Mouse (Mus musculus) MEL (cell line): ENCODE measurements around the gene Rps6kc1. TPM values are rescaled to one million over a fixed set of nuclear protein-coding genes. Genes with fewer than 3 reads are reported as not detected.

ENCODE experiments used
- DNase-seq: peaks from one replicate; pipeline ENCODE4 v3.0.0; 2011; ENCODE audit warnings: low read depth, low spot score
- H3K27ac ChIP-seq: 2 replicates; pipeline ENCODE4 v1.5.1; 2012; ENCODE audit warnings: low read depth, mild to moderate bottlenecking, control low read depth, low read length, moderate library complexity; ENCODE audit not compliant: control insufficient read depth
- H3K27me3 ChIP-seq, 2 experiments: fragments of 150-350 bp in 1 of 2; sonication (generic) in 1 of 2; 2 replicates each; pipeline ENCODE4 v1.6.1; 2012; ENCODE audit warnings: low read length in 2 of 2, mild to moderate bottlenecking in 2 of 2, improper control_type of control experiment in 1 of 2, moderate library complexity in 1 of 2; ENCODE audit not compliant: insufficient read depth in 2 of 2, control insufficient read depth in 1 of 2
- H3K36me3 ChIP-seq, 2 experiments: 2 replicates each; pipeline ENCODE4 v1.6.1; 2012 to 2014; ENCODE audit warnings: low read length in 2 of 2, improper control_type of control experiment in 1 of 2, inconsistent platforms in 1 of 2, mild to moderate bottlenecking in 1 of 2; ENCODE audit not compliant: insufficient read depth in 2 of 2, control insufficient read depth in 1 of 2
- H3K4me1 ChIP-seq, 2 experiments: fragments of 150-350 bp in 1 of 2; sonication (generic) in 1 of 2; 2 replicates each; pipeline ENCODE4 v1.6.1; 2012; ENCODE audit warnings: low read length in 2 of 2, improper control_type of control experiment in 1 of 2, mild to moderate bottlenecking in 1 of 2; ENCODE audit not compliant: insufficient read depth in 2 of 2, control insufficient read depth in 1 of 2
- H3K4me3 ChIP-seq, 2 experiments: fragments of 150-350 bp in 1 of 2; sonication (generic) in 1 of 2; 2 replicates each; pipeline ENCODE4 v1.5.1; 2012; ENCODE audit warnings: low read depth in 2 of 2, low read length in 2 of 2, mild to moderate bottlenecking in 2 of 2, moderate library complexity in 2 of 2, control low read depth in 1 of 2, improper control_type of control experiment in 1 of 2; ENCODE audit not compliant: control insufficient read depth in 1 of 2, insufficient read depth in 1 of 2
- H3K79me2 ChIP-seq: 2 replicates; pipeline ENCODE4 v1.6.1; 2012; ENCODE audit warnings: mild to moderate bottlenecking, low read length, moderate library complexity; ENCODE audit not compliant: control insufficient read depth, poor library complexity, insufficient read depth
- H3K9ac ChIP-seq: 2 replicates; pipeline ENCODE4 v1.6.1; 2012; ENCODE audit warnings: low read depth, mild to moderate bottlenecking, control low read depth, low read length, moderate library complexity; ENCODE audit not compliant: control insufficient read depth, poor library complexity, severe bottlenecking
- H3K9me3 ChIP-seq: fragments of 150-350 bp; sonication (generic); replicated peaks from 2 replicates; pipeline ENCODE4 v1.6.1; 2012; ENCODE audit warnings: mild to moderate bottlenecking, low read length, improper control_type of control experiment, moderate library complexity; ENCODE audit not compliant: insufficient read depth
- BHLHE40 ChIP-seq: IDR thresholded peaks from 2 replicates; pipeline ENCODE4 v1.6.1; 2012; ENCODE audit warnings: low read depth, mild to moderate bottlenecking, inconsistent platforms, low read length, improper control_type of control experiment, borderline replicate concordance
- CHD1 ChIP-seq: IDR thresholded peaks from 2 replicates; pipeline ENCODE4 v1.6.1; 2012; ENCODE audit warnings: low read depth, mild to moderate bottlenecking, inconsistent platforms, low read length, improper control_type of control experiment
- CHD2 ChIP-seq: IDR thresholded peaks from 2 replicates; pipeline ENCODE4 v1.6.1; 2011; ENCODE audit warnings: low read length, improper control_type of control experiment
- E2F4 ChIP-seq: IDR thresholded peaks from 2 replicates; pipeline ENCODE4 v1.6.1; 2011; ENCODE audit warnings: low read depth, low read length, improper control_type of control experiment, borderline replicate concordance
- EP300 ChIP-seq, 2 experiments: IDR thresholded peaks; 2 replicates each; pipeline ENCODE4 v1.6.1; 2011; ENCODE audit warnings: improper control_type of control experiment in 2 of 2, low read length in 2 of 2, low read depth in 1 of 2, mild to moderate bottlenecking in 1 of 2
- GABPA ChIP-seq: IDR thresholded peaks from 2 replicates; pipeline ENCODE4 v1.6.1; 2012; ENCODE audit warnings: low read depth, mild to moderate bottlenecking, inconsistent platforms, low read length, improper control_type of control experiment, moderate library complexity
- GATA1 ChIP-seq: IDR thresholded peaks from 2 replicates; pipeline ENCODE4 v1.6.1; 2011; ENCODE audit warnings: low read depth, low read length, improper control_type of control experiment
- HCFC1 ChIP-seq: IDR thresholded peaks from 2 replicates; pipeline ENCODE4 v1.6.1; 2012; ENCODE audit warnings: low read depth, mild to moderate bottlenecking, inconsistent platforms, low read length, improper control_type of control experiment, moderate library complexity
- JUND ChIP-seq: IDR thresholded peaks from 2 replicates; pipeline ENCODE4 v1.6.1; 2011; ENCODE audit warnings: low read depth, mild to moderate bottlenecking, improper control_type of control experiment, low read length
- MAX ChIP-seq: IDR thresholded peaks from 2 replicates; pipeline ENCODE4 v1.6.1; 2011; ENCODE audit warnings: low read length, improper control_type of control experiment
- MEF2A ChIP-seq: IDR thresholded peaks from 2 replicates; pipeline ENCODE4 v1.6.1; 2014; ENCODE audit warnings: low read depth, mild to moderate bottlenecking, inconsistent platforms, low read length, improper control_type of control experiment; ENCODE audit not compliant: poor library complexity, insufficient replicate concordance, severe bottlenecking; ENCODE audit errors: extremely low read depth
- MXI1 ChIP-seq: IDR thresholded peaks from 2 replicates; pipeline ENCODE4 v1.6.1; 2011; ENCODE audit warnings: mild to moderate bottlenecking, low read depth, low read length, improper control_type of control experiment
- MYB ChIP-seq: IDR thresholded peaks from 2 replicates; pipeline ENCODE4 v1.6.1; 2011; ENCODE audit warnings: mild to moderate bottlenecking, low read depth, low read length, improper control_type of control experiment
- NELFE ChIP-seq: IDR thresholded peaks from 2 replicates; pipeline ENCODE4 v1.6.1; 2011; ENCODE audit warnings: low read depth, low read length, improper control_type of control experiment
- NRF1 ChIP-seq: IDR thresholded peaks from 2 replicates; pipeline ENCODE4 v1.6.1; 2014; ENCODE audit warnings: low read depth, mild to moderate bottlenecking, inconsistent platforms, low read length, improper control_type of control experiment, moderate library complexity; ENCODE audit not compliant: poor library complexity, insufficient read depth, severe bottlenecking
- POLR2A ChIP-seq, 2 experiments: IDR thresholded peaks; 2 replicates each; pipeline ENCODE4 v1.6.1; 2011 to 2012; ENCODE audit warnings: low read length in 2 of 2, mild to moderate bottlenecking in 2 of 2, control low read depth in 1 of 2, improper control_type of control experiment in 1 of 2, low read depth in 1 of 2, moderate library complexity in 1 of 2; ENCODE audit not compliant: control insufficient read depth in 1 of 2, insufficient read depth in 1 of 2, poor library complexity in 1 of 2
- POLR2AphosphoS5 ChIP-seq: IDR thresholded peaks from 2 replicates; pipeline ENCODE4 v1.6.1; 2012; ENCODE audit warnings: low read depth, borderline replicate concordance, mild to moderate bottlenecking, inconsistent platforms, low read length, moderate library complexity, mixed read lengths
- SIN3A ChIP-seq: IDR thresholded peaks from 2 replicates; pipeline ENCODE4 v1.6.1; 2012; ENCODE audit warnings: low read length, improper control_type of control experiment, inconsistent platforms
- TAL1 ChIP-seq: IDR thresholded peaks from 2 replicates; pipeline ENCODE4 v1.6.1; 2012; ENCODE audit warnings: mild to moderate bottlenecking, inconsistent platforms, low read length, moderate library complexity, mixed read lengths
- TBP ChIP-seq: IDR thresholded peaks from 2 replicates; pipeline ENCODE4 v1.8.0; 2011; ENCODE audit warnings: low read depth, low read length, improper control_type of control experiment
- UBTF ChIP-seq: IDR thresholded peaks from 2 replicates; pipeline ENCODE4 v1.6.1; 2012; ENCODE audit warnings: low read depth, mild to moderate bottlenecking, inconsistent platforms, low read length, improper control_type of control experiment, moderate library complexity, borderline replicate concordance; ENCODE audit not compliant: insufficient read depth
- USF2 ChIP-seq, 2 experiments: IDR thresholded peaks; 2 replicates each; pipeline ENCODE4 v1.6.1; 2011 to 2012; ENCODE audit warnings: improper control_type of control experiment in 2 of 2, low read length in 2 of 2, borderline replicate concordance in 1 of 2, inconsistent platforms in 1 of 2, low read depth in 1 of 2, mild to moderate bottlenecking in 1 of 2; ENCODE audit not compliant: insufficient read depth in 1 of 2
- ZC3H11A ChIP-seq: IDR thresholded peaks from 2 replicates; pipeline ENCODE4 v1.6.1; 2012; ENCODE audit warnings: low read depth, mild to moderate bottlenecking, inconsistent platforms, low read length, improper control_type of control experiment
- ZKSCAN1 ChIP-seq: IDR thresholded peaks from 2 replicates; pipeline ENCODE4 v1.6.1; 2012; ENCODE audit warnings: low read depth, mild to moderate bottlenecking, inconsistent platforms, low read length, improper control_type of control experiment, moderate library complexity
- ZMIZ1 ChIP-seq: IDR thresholded peaks from 2 replicates; pipeline ENCODE4 v1.6.1; 2012; ENCODE audit warnings: low read depth, mild to moderate bottlenecking, inconsistent platforms, low read length, improper control_type of control experiment, moderate library complexity
- ZNF384 ChIP-seq: IDR thresholded peaks from 2 replicates; pipeline ENCODE4 v1.6.1; 2012; ENCODE audit warnings: low read depth, mild to moderate bottlenecking, inconsistent platforms, low read length, improper control_type of control experiment
- polyA plus RNA-seq, 2 experiments: library from polyadenylated mRNA; stranded (reverse) in 1 of 2; unstranded in 1 of 2; fragments of >175 nt in 1 of 2; fragments of >200 nt in 1 of 2; gene quantifications; 2 replicates each; pipeline versions ENCODE4 v1.2.1 to v1.2.4; 2012; ENCODE audit warnings: low replicate concordance in 2 of 2, low read depth in 1 of 2; ENCODE audit not compliant: insufficient read length in 2 of 2, insufficient read depth in 1 of 2, missing spikeins in 1 of 2
- total RNA-seq: library from RNA; depleted of rRNA; stranded (reverse); fragments of 300-350 nt; gene quantifications from 2 replicates; pipeline ENCODE4 v1.2.3, GENCODE M21; 2012

Gene Rps6kc1
- total and polyA plus RNA-seq, 3 experiments: 26.2 to 26.5 TPM; not detected in 1

GRCm38 (mm10) chr1:190875089-190875488 is 36.5 kb downstream of the Rps6kc1 start (continued):
- TF ChIP-seq CHD1 (no peak), UBTF (no peak), TBP (no peak), TAL1 (0 out of 2 replicates have a peak, but pooled peaks have one; percentile 29), MXI1 (peak; percentile 51; the same call in 1 of the 2 replicates), CHD2 (no peak), NELFE (no peak), JUND (no peak), EP300 (IDR thresholded peaks at IDR 0.05; ENCODE audit: low read depth in 1 of 2, low read length in 2 of 2) (peak; percentile 59 to 65), ZNF384 (no peak)

- Histone ChIP-seq H3K27me3 (no peaks in the 10 kb centered on the region), H3K9ac (no peak overlapping the region), H3K4me3 (no peak overlapping the region), H3K27ac (no peak overlapping the region), H3K9me3 (no peaks in the 10 kb centered on the region), H3K79me2 (no peaks in the 10 kb centered on the region), H3K36me3 (peaks cover 4 to 9% of the 10 kb centered on the region in 2 experiments), H3K4me1 (peaks cover 4 to 11% of the 10 kb centered on the region in 2 experiments; a peak in 3 of 4 replicates)
- no peak for DNase-seq
- TF ChIP-seq UBTF (no peak), TBP (no peak), EP300 (IDR thresholded peaks at IDR 0.05; ENCODE audit: low read depth in 1 of 2, low read length in 2 of 2) (no peak), GABPA (no peak), BHLHE40 (no peak), MYB (no peak), HCFC1 (no peak), ZC3H11A (no peak), TAL1 (no peak), CHD1 (no peak), NELFE (no peak), NRF1 (no peak), GATA1 (no peak)
Observed at GRCm38 (mm10) chr1:190871068-190871467, 40.5 kb downstream of the Rps6kc1 start.

DNA sequence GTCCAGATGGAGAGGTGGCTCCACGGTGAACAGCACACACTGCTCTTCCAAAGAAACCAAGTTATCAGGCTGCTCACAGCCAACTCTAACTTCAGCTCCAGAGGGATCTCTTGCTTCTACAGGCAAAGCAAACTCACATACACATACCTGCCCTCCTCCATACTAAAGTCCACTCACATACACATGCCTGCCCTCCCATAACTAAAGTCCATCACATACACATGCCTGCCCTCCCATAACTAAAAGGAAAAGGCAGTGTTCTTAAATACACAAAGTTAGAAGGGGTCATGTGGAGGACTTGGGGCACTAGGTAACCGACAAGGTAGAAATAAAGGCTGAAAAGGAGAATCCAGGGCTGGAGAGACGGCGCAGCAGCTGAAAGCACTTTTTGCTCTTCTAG is 41.6 kb downstream of the Rps6kc1 start:
- DNase-seq: no peak
- Histone ChIP-seq H3K36me3 (peaks cover 3 to 4% of the 10 kb centered on the region in 2 experiments), H3K9me3 (no peaks in the 10 kb centered on the region)
- TF ChIP-seq NELFE (no peak), ZNF384 (no peak), ZMIZ1 (no peak), BHLHE40 (no peak), POLR2A (IDR thresholded peaks at IDR 0.05; ENCODE audit: control insufficient read depth in 1 of 2, insufficient read depth in 1 of 2, low read depth in 1 of 2, low read length in 2 of 2, poor library complexity in 1 of 2) (no peak), MAX (no peak), GABPA (no peak), TAL1 (no peak), MEF2A (no peak), JUND (no peak), CHD1 (no peak), ZKSCAN1 (no peak), USF2 (IDR thresholded peaks at IDR 0.05; ENCODE audit: borderline replicate concordance in 1 of 2, insufficient read depth in 1 of 2, low read depth in 1 of 2, low read length in 2 of 2) (no peak), SIN3A (no peak), E2F4 (no peak), POLR2AphosphoS5 (no peak)
- TF ChIP-seq, all 39 proteins: peak for 0
- Histone ChIP-seq H3K9ac (no peak overlapping the region), H3K4me1 (peaks cover under 1 to 4% of the 10 kb centered on the region in 2 experiments; a peak in 3 of 4 replicates), H3K27me3 (no peaks in the 10 kb centered on the region), H3K4me3 (no peak overlapping the region), H3K27ac (no peak overlapping the region), H3K79me2 (no peaks in the 10 kb centered on the region)
